Comparison of ENCODE assay signal across 8 mouse cellular contexts in the genomic region with DNA sequence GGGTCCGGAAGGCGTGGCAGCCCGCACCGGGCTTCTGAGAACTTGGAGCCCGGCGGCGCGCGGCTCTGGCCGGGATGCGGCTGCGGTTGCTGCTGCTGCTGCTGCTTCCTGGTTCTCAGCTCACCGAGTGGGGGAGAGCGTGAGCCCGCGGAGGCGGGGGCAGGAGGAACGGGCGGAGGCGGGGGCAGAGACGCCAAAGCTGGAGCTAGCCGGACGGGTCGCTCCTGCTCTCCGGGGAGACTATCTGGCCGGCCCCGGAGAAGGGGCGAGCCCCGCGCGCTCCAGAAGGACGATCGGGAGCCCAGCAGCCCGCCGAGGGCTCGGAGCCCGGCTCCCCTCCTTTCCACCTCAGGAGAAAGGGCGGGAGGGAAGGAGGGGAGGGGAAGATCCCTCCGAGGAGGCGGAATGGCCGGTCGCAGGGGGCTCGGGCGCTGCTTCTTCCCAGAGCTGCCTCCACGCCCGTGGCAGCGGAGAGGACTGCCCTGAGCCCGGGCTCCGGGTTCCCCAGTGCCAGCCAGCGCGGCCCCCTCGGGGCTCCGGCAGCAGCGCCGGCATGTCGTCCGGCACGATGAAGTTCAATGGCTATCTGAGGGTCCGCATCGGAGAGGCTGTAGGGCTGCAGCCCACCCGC. TPM values are rescaled to one million over a fixed set of nuclear protein-coding genes. Genes with fewer than 3 reads are reported as not detected.
A peak's percentile ranks its signal among the peaks of the same experiment; 100 is the strongest.
DNase-seq lines count a peak whose midpoint lies in the region; ATAC-seq lines count a peak whose summit lies in the region.

A gene (plus strand): TSS at position 187 of the 631 bp plus-strand sequence.

- peak; percentile 73 for ATAC-seq in limb, embryonic 11.5 days (ENCODE audit: insufficient number of reproducible peaks, low FRiP score, low TSS enrichment, low read depth)
- peak; percentile 91 for ATAC-seq in midbrain, embryonic 11.5 days (ENCODE audit: low FRiP score)

- WGBS in limb, embryonic 11.5 days, result under 1% methylated on average over 49 of the region's 61 CpGs
- under 1% methylated on average over 49 of the region's 61 CpGs for WGBS in midbrain, embryonic 11.5 days

- peak within 1 kb of the TSS; percentile 97 for H3K4me2 ChIP-seq in limb, embryonic 11.5 days (ENCODE audit: low read depth, severe bottlenecking)
- peak within 1 kb of the TSS; percentile 90 for H3K4me2 ChIP-seq in midbrain, embryonic 11.5 days

- H3K4me1 ChIP-seq in limb, embryonic 11.5 days (ENCODE audit: control insufficient read depth, insufficient read depth, low read length), result 0 out of 2 replicates have a peak, but pooled peaks cover 9% of the 10 kb centered on the region
- peaks cover 8% of the 10 kb centered on the region; the same call in 1 of the 2 replicates for H3K4me1 ChIP-seq in midbrain, embryonic 11.5 days (ENCODE audit: control insufficient read depth, insufficient read depth, low read length)

- H3K27me3 ChIP-seq in limb, embryonic 11.5 days (ENCODE audit: control insufficient read depth, insufficient read depth, low read length), result peaks cover 20% of the 10 kb centered on the region
- peaks cover 29% of the 10 kb centered on the region for H3K27me3 ChIP-seq in midbrain, embryonic 11.5 days (ENCODE audit: control insufficient read depth, insufficient read depth, low read length)

- no peaks in the 10 kb centered on the region for H3K36me3 ChIP-seq in limb, embryonic 11.5 days (ENCODE audit: control insufficient read depth, insufficient read depth, low read length)
- H3K36me3 ChIP-seq in midbrain, embryonic 11.5 days (ENCODE audit: control insufficient read depth, insufficient read depth, low read length), result no peaks in the 10 kb centered on the region

- H3K27ac ChIP-seq in limb, embryonic 11.5 days (replicated peaks; ENCODE audit: low read depth, low read length), result 0 out of 2 replicates have a peak within 1 kb of the TSS, but pooled peaks have one; percentile 8
- H3K27ac ChIP-seq in midbrain, embryonic 11.5 days (ENCODE audit: low read depth, low read length), result no peak within 1 kb of the TSS

- H3K4me3 ChIP-seq in limb, embryonic 11.5 days (ENCODE audit: low read depth, low read length), result peak within 1 kb of the TSS; percentile 67
- peak within 1 kb of the TSS; percentile 67 for H3K4me3 ChIP-seq in midbrain, embryonic 11.5 days (ENCODE audit: low read depth, low read length)

- peak within 1 kb of the TSS; percentile 74 for H3K9ac ChIP-seq in limb, embryonic 11.5 days (ENCODE audit: low read length)
- H3K9ac ChIP-seq in midbrain, embryonic 11.5 days (ENCODE audit: low read length), result peak within 1 kb of the TSS; percentile 81

- no peaks in the 10 kb centered on the region for H3K9me3 ChIP-seq in limb, embryonic 11.5 days (ENCODE audit: control insufficient read depth, low read length)
- H3K9me3 ChIP-seq in midbrain, embryonic 11.5 days (ENCODE audit: control insufficient read depth, low read length), result no peaks in the 10 kb centered on the region

- DNase-seq in adrenal gland, adult 18-20 months (ENCODE audit: low spot score in 2 of 2), result peak; percentile 69 to 79
- DNase-seq in embryo, embryonic 9.5 days (ENCODE audit: extremely low spot score), result peak; percentile 87
- peak; percentile 85 to 93 for DNase-seq in heart, adult 18-20 months
- DNase-seq in kidney, adult 11 months, result peak; percentile 82
- peak; percentile 88 for DNase-seq in limb, embryonic 11.5 days (ENCODE audit: low spot score)
- peak; percentile 96 for DNase-seq in midbrain, embryonic 11.5 days (ENCODE audit: low spot score, missing footprints)
- DNase-seq in right cerebral cortex, postnatal 36 days (ENCODE audit: low spot score in 2 of 2), result peak; percentile 58 to 59
- DNase-seq in urinary bladder, postnatal 36 days (ENCODE audit: low spot score in 2 of 2), result peak; percentile 82 to 89

RNA-seq across cellular contexts. Expression of the gene that starts here (rescaled TPM):
- total RNA-seq in adrenal gland, adult 18-20 months (2021), result 10 to 100 TPM; 11.0 to 12.5 TPM
- total RNA-seq in heart, adult 18-20 months (2021), result 10 to 100 TPM; 17.2 to 18.6 TPM
- polyA plus RNA-seq in limb, embryonic 11.5 days (2014; fragmentation: Nextera tagmentation; extraction: Ambion mirVana), result 8.8 and 9.6 TPM in 2 replicates
- polyA plus RNA-seq in midbrain, embryonic 11.5 days (2014; fragmentation: Nextera tagmentation; extraction: Ambion mirVana), result 6.1 and 6.6 TPM in 2 replicates
